ENCODE assay signal across 9 mouse cellular contexts in genomic region chr7:100798810-100799209, GRCm38 (mm10).
DNase-seq lines count a peak whose midpoint lies in the region; ATAC-seq and TF ChIP-seq lines count a peak whose summit lies in the region.
"Had no signal": no experiment of that assay in that cellular context is flagged by ENCODE, and none has a peak within 500 bp of the region (broad histone marks: within the 10 kb centered on the region; RNA-seq: fewer than 3 reads in every experiment).

No protein-coding gene starts in this region.

- no peaks in the 10 kb centered on the region for H3K27me3 ChIP-seq in kidney, postnatal 0 days (ENCODE audit: insufficient read depth, low read length)
- H3K27me3 ChIP-seq in MEL (ENCODE audit: control insufficient read depth in 1 of 2, insufficient read depth in 2 of 2, low read length in 2 of 2) = no peaks in the 10 kb centered on the region

- peak; percentile 69 for DNase-seq in cerebellum, adult 9-10 months
- peak; percentile 66 for DNase-seq in kidney, postnatal 0 days (ENCODE audit: low spot score)
- DNase-seq in kidney, adult 11 months = no peak
- DNase-seq in MEL (ENCODE audit: low read depth, low spot score) = peak; percentile 50
- DNase-seq in lung, postnatal 14 days = peak; percentile 5
- no peak for DNase-seq in right cerebral cortex, postnatal 14 days
- DNase-seq in layer of hippocampus, postnatal 25 days (ENCODE audit: extremely low spot score in 1 of 2, low spot score in 1 of 2) = no peak
- DNase-seq: adrenal gland, postnatal 10 days had no signal

- H3K79me2 ChIP-seq in MEL (ENCODE audit: control insufficient read depth, insufficient read depth, low read length, poor library complexity) = no peaks in the 10 kb centered on the region

- H3K4me3 ChIP-seq in kidney, postnatal 0 days (replicated peaks; ENCODE audit: low read depth, low read length) = no peak overlapping the region
- H3K4me3 ChIP-seq in MEL (ENCODE audit: control insufficient read depth in 1 of 2, insufficient read depth in 1 of 2, low read depth in 2 of 2, low read length in 2 of 2) = no peak overlapping the region

- TF ChIP-seq EP300 in MEL (IDR thresholded peaks at IDR 0.05; ENCODE audit: low read depth in 1 of 2, low read length in 2 of 2) = no peak

- no peak overlapping the region for H3K4me2 ChIP-seq in kidney, postnatal 0 days (ENCODE audit: low read length)

- TF ChIP-seq CTCF in kidney, postnatal 0 days (IDR thresholded peaks at IDR 0.05; ENCODE audit: low read depth) = peak; percentile 63; the same call in 1 of the 2 replicates
- TF ChIP-seq CTCF in MEL (IDR thresholded peaks at IDR 0.05 in 2 of 3, conservative IDR thresholded peaks at IDR 0.05 in 1 of 3; ENCODE audit: control insufficient read depth in 1 of 3, insufficient read depth in 1 of 3, low read depth in 2 of 3, low read length in 3 of 3, poor library complexity in 1 of 3, severe bottlenecking in 1 of 3) = peak in 2 of 3 experiments; percentile 29 to 76; a peak in 4 of 6 replicates

- peak; percentile 80 for TF ChIP-seq RAD21 in MEL (IDR thresholded peaks at IDR 0.05; ENCODE audit: low read depth, low read length)

- no peaks in the 10 kb centered on the region for H3K4me1 ChIP-seq in kidney, postnatal 0 days (replicated peaks; ENCODE audit: insufficient read depth, low read length)
- H3K4me1 ChIP-seq in MEL (ENCODE audit: control insufficient read depth in 1 of 2, insufficient read depth in 2 of 2, low read length in 2 of 2) = no peaks in the 10 kb centered on the region

- H3K36me3 ChIP-seq in kidney, postnatal 0 days (ENCODE audit: insufficient read depth, low read length) = no peaks in the 10 kb centered on the region
- no peaks in the 10 kb centered on the region; a peak in 1 of 4 replicates for H3K36me3 ChIP-seq in MEL (ENCODE audit: control insufficient read depth in 1 of 2, insufficient read depth in 2 of 2, low read length in 2 of 2)

- H3K9ac ChIP-seq in kidney, postnatal 0 days (ENCODE audit: low read depth, low read length) = no peak overlapping the region
- H3K9ac ChIP-seq in MEL (ENCODE audit: control insufficient read depth, low read depth, low read length, poor library complexity, severe bottlenecking) = no peak overlapping the region

- no peak for TF ChIP-seq POLR2A in MEL (IDR thresholded peaks at IDR 0.05; ENCODE audit: control insufficient read depth in 1 of 2, insufficient read depth in 1 of 2, low read depth in 1 of 2, low read length in 2 of 2, poor library complexity in 1 of 2)

- no peak overlapping the region for H3K27ac ChIP-seq in kidney, postnatal 0 days
- H3K27ac ChIP-seq in MEL (ENCODE audit: control insufficient read depth, low read depth, low read length) = no peak overlapping the region

- WGBS in kidney, postnatal 0 days = 52% methylated on average over 3 of the region's 3 CpGs

- no peak for ATAC-seq in cerebellum, adult (ENCODE audit: insufficient number of reproducible peaks, low FRiP score, low TSS enrichment)
- no peak for ATAC-seq in kidney, postnatal 0 days (replicated peaks; ENCODE audit: low FRiP score, low read depth)

- no peaks in the 10 kb centered on the region for H3K9me3 ChIP-seq in kidney, postnatal 0 days (replicated peaks; ENCODE audit: low read length)
- no peaks in the 10 kb centered on the region for H3K9me3 ChIP-seq in MEL (replicated peaks; ENCODE audit: insufficient read depth, low read length)

TF ChIP-seq in MEL, 35 proteins besides CTCF, POLR2A, EP300 and RAD21:
- TF ChIP-seq GABPA (IDR thresholded peaks at IDR 0.05; ENCODE audit: low read depth, low read length) = no peak
- no peak for TF ChIP-seq CHD1 (IDR thresholded peaks at IDR 0.05; ENCODE audit: low read depth, low read length)
- peak; percentile 84 for TF ChIP-seq ZC3H11A (IDR thresholded peaks at IDR 0.05; ENCODE audit: low read depth, low read length)
- no peak for TF ChIP-seq RCOR1 (IDR thresholded peaks at IDR 0.05; ENCODE audit: low read depth, low read length)
- TF ChIP-seq SIN3A (IDR thresholded peaks at IDR 0.05; ENCODE audit: low read length) = peak; percentile 15; the same call in 1 of the 2 replicates
- peak; percentile 78 for TF ChIP-seq SMC3 (IDR thresholded peaks at IDR 0.05; ENCODE audit: low read depth, low read length)

Comparison
In these comparisons a context has a peak if more than half of its experiments do, and no peak if none do; other contexts are left out.
1. DNase-seq: peak in cerebellum, adult 9-10 months (single experiment), kidney, postnatal 0 days (single experiment), MEL (single experiment) and lung, postnatal 14 days (single experiment); none in kidney, adult 11 months (single experiment), right cerebral cortex, postnatal 14 days (single experiment) and layer of hippocampus, postnatal 25 days (0 of 2).